Mouse (Mus musculus) cerebellum, adult 2 months (tissue): Measurements from ENCODE around the gene Prdx4. TPM values are rescaled to one million over a fixed set of nuclear protein-coding genes. Genes with fewer than 3 reads are reported as not detected.
"Not testable (repeated sequence)": the region's sequence is repeated elsewhere in the genome, so short reads cannot be mapped to it uniquely, and the experiment has no call there.

ENCODE experiments used
- DNase-seq, 2 experiments: peaks; one replicate each; pipeline ENCODE4 v3.0.0; 2021
- H3K27ac ChIP-seq: fragments of 200-500 bp; 2 replicates; pipeline ENCODE4 v1.5.1; 2012; ENCODE audit warnings: low read length, control low read depth, inconsistent platforms; ENCODE audit not compliant: insufficient read depth
- H3K27me3 ChIP-seq: fragments of 200-500 bp; 2 replicates; pipeline ENCODE4 v1.6.1; 2012; ENCODE audit warnings: inconsistent platforms, mild to moderate bottlenecking, low read length, moderate library complexity; ENCODE audit not compliant: control insufficient read depth, insufficient read depth
- H3K4me1 ChIP-seq: fragments of 200-500 bp; 2 replicates; pipeline ENCODE4 v1.6.1; 2011; ENCODE audit warnings: low read length; ENCODE audit not compliant: control insufficient read depth, insufficient read depth
- H3K4me3 ChIP-seq: fragments of 200-500 bp; replicated peaks from 2 replicates; pipeline ENCODE3; 2011; ENCODE audit warnings: mild to moderate bottlenecking, low read depth, low read length, control low read depth; ENCODE audit not compliant: insufficient read depth
- CTCF ChIP-seq: fragments of 200-500 bp; IDR thresholded peaks from 2 replicates; pipeline ENCODE4 v1.5.1; 2011; ENCODE audit warnings: low read depth, mild to moderate bottlenecking, control low read depth, low read length, moderate library complexity, borderline replicate concordance; ENCODE audit not compliant: insufficient read depth
- POLR2A ChIP-seq: fragments of 200-500 bp; IDR thresholded peaks from 2 replicates; pipeline ENCODE4 v1.6.1; 2011; ENCODE audit warnings: low read length, control low read depth, borderline replicate concordance; ENCODE audit not compliant: insufficient read depth
- WGBS: fragments of 180-500 bp; shearing (Covaris S2); methylation state at CpG from one replicate; pipeline ENCODE4 v1.1.7; 2018; 5-methylcytosine and 5-hydroxymethylcytosine counted together
- polyA plus RNA-seq: library from polyadenylated mRNA; depleted of rRNA; stranded (reverse); fragments of >200 nt; gene quantifications from 2 replicates; pipeline ENCODE4 v1.2.3, GENCODE M21; 2012; rRNA removed

Prdx4 gene
- polyA plus RNA-seq = 40.7 and 41.8 TPM in 2 replicates

GRCm38 (mm10) chrX:155340654-155341053 lies at the start of gene Prdx4:
Gene Prdx4, minus strand, starts transcription at chrX:155340754.
- TF ChIP-seq CTCF (no peak), POLR2A (no peak)
- H3K27me3 ChIP-seq = no peaks in the 10 kb centered on the region
- H3K4me1 ChIP-seq = no peaks in the 10 kb centered on the region
- H3K27ac ChIP-seq = no peak within 1 kb of the TSS
- H3K4me3 ChIP-seq = no peak within 1 kb of the TSS
- DNase-seq = no peak

GRCm38 (mm10) chrX:155376538-155376937 lies 36.0 kb upstream of the Prdx4 start:
- no peaks in the 10 kb centered on the region for H3K27me3 ChIP-seq
- no peaks in the 10 kb centered on the region for H3K4me1 ChIP-seq
- TF ChIP-seq POLR2A (no peak), CTCF (peak; percentile 29; the same call in 1 of the 2 replicates)
- no peak overlapping the region for H3K4me3 ChIP-seq
- DNase-seq = peak; percentile 15 to 34
- WGBS = 27% methylated on average over 2 of the region's 2 CpGs
- no peak overlapping the region for H3K27ac ChIP-seq

DNA sequence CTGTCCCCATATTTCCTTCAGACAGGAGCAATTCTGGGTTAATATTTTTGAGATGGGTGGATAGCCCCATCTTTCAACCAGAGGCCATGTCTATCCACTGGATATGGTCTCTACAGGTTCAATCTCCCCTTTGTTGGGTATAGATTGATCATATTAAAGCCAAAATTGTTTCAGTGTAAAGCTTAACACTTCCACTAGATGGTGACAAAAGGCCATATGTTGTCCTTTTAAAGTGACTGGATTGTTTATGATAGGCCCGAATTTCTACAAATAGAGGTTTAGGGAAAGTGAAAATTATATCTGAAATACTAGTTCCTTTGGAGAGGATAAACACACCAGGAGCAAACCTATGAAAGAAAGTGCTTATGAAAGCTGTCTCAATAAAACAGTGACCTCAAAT lies 34.9 kb upstream of the Prdx4 start:
- Histone ChIP-seq H3K27me3 (no peaks in the 10 kb centered on the region), H3K4me3 (no peak overlapping the region), H3K4me1 (no peaks in the 10 kb centered on the region), H3K27ac (no peak overlapping the region)
- peak in 1 of 2 experiments; percentile 21 for DNase-seq
- 18% methylated on average over 1 of the region's 1 CpGs for WGBS
- TF ChIP-seq POLR2A (no peak), CTCF (peak; percentile 1; the same call in 1 of the 2 replicates)

DNA sequence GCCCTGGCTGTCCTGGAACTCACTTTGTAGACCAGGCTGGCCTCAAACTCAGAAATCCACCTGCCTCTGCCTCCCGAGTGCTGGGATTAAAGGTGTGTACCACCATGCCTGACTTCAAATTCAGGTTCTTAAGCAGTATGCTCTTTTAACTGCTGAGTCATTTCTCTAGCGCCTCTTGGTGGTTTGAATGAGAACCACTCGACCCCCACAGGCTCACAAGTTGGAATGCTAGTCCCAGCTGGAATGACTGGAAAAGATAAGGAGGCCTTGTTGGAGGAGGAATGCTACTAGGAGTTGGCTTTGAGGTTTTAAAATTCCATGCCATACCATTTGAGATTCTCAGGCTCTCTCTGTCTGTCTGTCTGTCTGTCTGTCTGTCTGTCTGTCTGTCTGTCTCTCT lies 29.6 kb upstream of the Prdx4 start:
- DNase-seq, H3K4me3 ChIP-seq: not testable (repeated sequence)
- 74% methylated on average over 3 of the region's 3 CpGs for WGBS

GRCm38 (mm10) chrX:155365095-155365494 lies 24.5 kb upstream of the Prdx4 start:
- DNase-seq = peak in 1 of 2 experiments; percentile 55
- Histone ChIP-seq H3K4me3 (no peak overlapping the region), H3K27ac (no peak overlapping the region), H3K27me3 (no peaks in the 10 kb centered on the region), H3K4me1 (no peaks in the 10 kb centered on the region)
- 15% methylated on average over 2 of the region's 2 CpGs for WGBS
- TF ChIP-seq CTCF (no peak), POLR2A (no peak)

More for the DNA sequence above, 29.6 kb upstream of the Prdx4 start:
- not testable (repeated sequence) for H3K27ac ChIP-seq, H3K4me1 ChIP-seq, H3K27me3 ChIP-seq

- 82% methylated on average over 2 of the region's 2 CpGs for WGBS
- no peaks in the 10 kb centered on the region for H3K27me3 ChIP-seq
- no peak for DNase-seq
- no peaks in the 10 kb centered on the region for H3K4me1 ChIP-seq
- H3K4me3 ChIP-seq = no peak overlapping the region
- no peak overlapping the region for H3K27ac ChIP-seq
- TF ChIP-seq CTCF (no peak), POLR2A (no peak)
Measured at GRCm38 (mm10) chrX:155346249-155346648, 5.7 kb upstream of the Prdx4 start.

DNA sequence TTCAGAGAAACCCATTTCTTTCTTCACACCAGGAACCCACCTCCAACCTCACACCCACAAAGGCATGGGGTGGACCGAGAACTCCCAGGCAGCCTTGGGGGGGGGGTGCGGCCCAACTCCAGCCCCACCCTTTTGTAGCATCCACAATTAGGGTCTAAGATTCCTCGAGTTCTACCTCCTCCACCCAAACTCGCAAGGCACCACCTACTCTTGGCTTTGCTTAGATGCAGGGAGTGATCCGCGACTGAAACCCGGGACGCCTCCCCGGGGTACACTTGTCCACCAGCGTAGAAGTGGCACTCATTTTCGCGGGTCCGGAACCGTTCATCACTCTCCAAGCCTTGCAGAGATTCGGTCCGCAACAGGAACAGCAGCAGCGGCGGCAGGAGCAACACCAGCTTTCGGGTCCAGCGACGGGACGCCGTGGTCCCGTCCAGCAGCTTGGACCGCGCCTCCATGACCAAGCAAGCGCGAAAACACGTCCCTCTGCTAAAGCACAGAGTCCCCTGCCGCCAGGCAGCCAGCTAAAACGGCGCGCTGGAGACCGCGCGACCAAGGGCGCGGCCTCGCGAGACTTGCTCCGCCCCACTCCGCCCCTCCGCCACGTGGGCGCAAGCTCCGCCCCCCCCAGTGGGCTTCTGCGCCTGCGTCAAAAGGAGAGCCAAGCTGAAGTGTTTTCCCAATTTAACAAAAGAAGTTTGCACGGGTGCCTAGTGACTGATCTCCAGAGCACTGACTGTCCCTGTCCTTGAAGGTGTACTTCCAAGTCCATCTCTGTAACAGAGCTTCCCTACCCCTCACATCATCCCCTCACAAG lies 2.4 kb downstream of the Prdx4 start:
- DNase-seq = peak; percentile 74 to 78
- Histone ChIP-seq H3K27me3 (no peaks in the 10 kb centered on the region), H3K27ac (no peak overlapping the region), H3K4me3 (peak overlapping the region; percentile 64), H3K4me1 (no peaks in the 10 kb centered on the region)
- WGBS = 9% methylated on average over 49 of the region's 49 CpGs
- TF ChIP-seq POLR2A (0 out of 2 replicates have a peak, but pooled peaks have one; percentile 37), CTCF (no peak)

DNA sequence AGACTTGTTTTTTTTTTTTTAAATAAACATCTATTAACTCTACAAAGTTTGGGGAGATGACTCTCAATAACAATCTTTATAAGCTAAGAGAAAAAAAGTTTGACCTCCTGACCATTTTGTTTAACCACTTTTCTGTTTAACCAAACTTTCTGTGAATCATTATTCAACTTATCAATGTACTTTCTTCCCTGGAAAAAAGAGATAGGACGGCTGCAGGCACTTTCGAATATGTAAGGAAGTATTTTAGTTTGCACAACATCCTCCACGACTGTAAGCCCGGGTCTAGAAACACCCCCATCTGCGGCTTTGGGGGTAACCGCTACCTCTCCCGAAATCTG lies 3.0 kb downstream of the Prdx4 start:
- Histone ChIP-seq H3K27ac (no peak overlapping the region), H3K4me1 (no peaks in the 10 kb centered on the region), H3K27me3 (no peaks in the 10 kb centered on the region), H3K4me3 (peak overlapping the region; percentile 64)
- 9% methylated on average over 7 of the region's 7 CpGs for WGBS
- no peak for TF ChIP-seq CTCF
- no peak for TF ChIP-seq POLR2A
- no peak for DNase-seq
